Mouse (Mus musculus) liver, embryonic 14.5 days (tissue): Measurements from ENCODE around the gene Rpl35a. TPM values are rescaled to one million over a fixed set of nuclear protein-coding genes. Genes with fewer than 3 reads are reported as not detected.

Experiments used
- ATAC-seq: fragments of 200-750 bp; cut with Nextera tagmentation; 2 replicates; pipeline ENCODE4 v1.8.0; 2017; ENCODE audit warnings: moderate number of reproducible peaks, mild to moderate bottlenecking, moderate library complexity; ENCODE audit not compliant: insufficient read depth
- DNase-seq, 3 experiments: peaks; one replicate each; pipeline ENCODE4 v3.0.0-alpha.2; 2012 to 2013; ENCODE audit warnings: low read depth in 3 of 3, low spot score in 3 of 3
- H3K27ac ChIP-seq: fragments of 300-500 bp; sonication (generic); 2 replicates; pipeline ENCODE4 v1.5.1; 2014; ENCODE audit warnings: moderate library complexity, mild to moderate bottlenecking, control low read depth, inconsistent platforms
- H3K27me3 ChIP-seq: fragments of 300-500 bp; sonication (generic); 2 replicates; pipeline ENCODE4 v1.6.1; 2014; ENCODE audit warnings: mild to moderate bottlenecking, low read length, moderate library complexity; ENCODE audit not compliant: control insufficient read depth, insufficient read depth
- H3K36me3 ChIP-seq: fragments of 300-500 bp; sonication (generic); replicated peaks from 2 replicates; pipeline ENCODE4 v1.6.1; 2014; ENCODE audit warnings: low read depth; ENCODE audit not compliant: control insufficient read depth, insufficient read depth
- H3K4me1 ChIP-seq, 2 experiments: fragments of 200-500 bp in 1 of 2; fragments of 300-500 bp in 1 of 2; sonication (generic) in 1 of 2; replicated peaks; 2 replicates each; pipeline ENCODE4 v1.6.1; 2012 to 2014; ENCODE audit warnings: antibody characterized with exemption in 1 of 2, inconsistent platforms in 1 of 2, low read length in 1 of 2; ENCODE audit not compliant: control insufficient read depth in 2 of 2, insufficient read depth in 2 of 2
- H3K4me2 ChIP-seq: fragments of 300-500 bp; sonication (generic); 2 replicates; pipeline ENCODE4 v1.6.1; 2014; ENCODE audit warnings: low read depth, mild to moderate bottlenecking, control low read depth, moderate library complexity
- H3K4me3 ChIP-seq, 2 experiments: fragments of 200-500 bp in 1 of 2; fragments of 300-500 bp in 1 of 2; sonication (generic) in 1 of 2; 2 replicates each; pipeline ENCODE4 v1.5.1; 2012 to 2014; ENCODE audit warnings: low read depth in 2 of 2, low read length in 2 of 2, mild to moderate bottlenecking in 2 of 2, control low read depth in 1 of 2, inconsistent platforms in 1 of 2, moderate library complexity in 1 of 2; ENCODE audit not compliant: insufficient read depth in 1 of 2
- H3K9ac ChIP-seq: fragments of 300-500 bp; sonication (generic); replicated peaks from 2 replicates; pipeline ENCODE4 v1.6.1; 2014; ENCODE audit warnings: mild to moderate bottlenecking, control low read depth, moderate library complexity
- H3K9me3 ChIP-seq: fragments of 300-500 bp; sonication (generic); 2 replicates; pipeline ENCODE4 v1.6.1; 2016; ENCODE audit warnings: low read length, mixed read lengths; ENCODE audit not compliant: control insufficient read depth
- CTCF ChIP-seq: IDR thresholded peaks from 2 replicates; pipeline ENCODE4 v1.5.1; 2016; ENCODE audit warnings: antibody characterized with exemption, low read depth, control low read depth
- EP300 ChIP-seq: IDR thresholded peaks from 2 replicates; pipeline ENCODE4 v1.6.1; 2016; ENCODE audit warnings: antibody characterized with exemption, low read depth
- WGBS: fragments of 180-500 bp; shearing (Covaris S2); extraction: QIAGEN DNeasy Blood & Tissue Kit; methylation state at CpG from one replicate; pipeline ENCODE4 v1.1.7; 2014; ENCODE audit not compliant: insufficient replicate concordance; 5-methylcytosine and 5-hydroxymethylcytosine counted together
- polyA plus RNA-seq, 2 experiments: library from polyadenylated mRNA; depleted of rRNA in 1 of 2; stranded (reverse) in 1 of 2; unstranded in 1 of 2; fragments of >200 nt; fragmentation: Nextera tagmentation in 1 of 2; extraction: Ambion mirVana in 1 of 2; gene quantifications; 2 replicates each; pipeline versions ENCODE4 v1.2.1 to v1.2.3; 2012 to 2014

The Rpl35a gene
- polyA plus RNA-seq (2012; rRNA removed) = 617 and 863 TPM in 2 replicates
- 752 and 811 TPM in 2 replicates for polyA plus RNA-seq (2014; fragmentation: Nextera tagmentation; extraction: Ambion mirVana)

DNA sequence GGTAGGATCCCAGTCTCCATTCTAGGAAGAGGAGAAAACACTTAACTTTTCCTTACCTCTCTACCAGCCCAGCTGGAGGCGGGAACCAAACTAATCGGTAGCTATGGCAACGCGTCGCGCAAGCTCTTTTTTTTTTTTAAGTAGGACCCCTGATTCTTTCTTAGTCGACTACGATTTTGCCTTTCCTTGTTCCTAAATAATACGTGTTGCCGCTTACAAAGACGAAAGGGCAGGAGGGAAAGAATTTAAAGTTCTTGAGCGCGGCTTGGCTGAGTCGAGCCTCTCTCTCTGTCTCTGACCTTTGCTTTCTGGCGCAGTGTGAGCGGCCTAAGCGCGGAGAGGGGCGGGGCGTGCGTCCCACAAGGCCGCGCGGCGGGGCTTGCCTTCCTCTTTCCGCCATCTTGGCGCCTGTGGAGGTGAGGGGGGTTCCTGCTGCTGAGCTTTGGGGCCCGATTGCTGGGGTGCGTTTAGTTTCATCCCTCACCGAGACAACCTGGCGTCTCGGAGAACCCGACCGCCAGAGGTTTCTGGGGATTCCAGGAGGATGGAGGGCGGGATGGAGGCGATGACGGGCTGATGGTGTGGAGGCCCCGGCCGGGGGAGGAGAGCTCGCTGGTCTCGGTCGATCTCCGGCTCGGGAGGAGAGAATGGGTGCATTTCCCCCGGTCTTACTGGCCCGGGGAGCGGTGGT lies at the start of gene Rpl35a, which contains the start of gene Iqcg:
TSS of gene Rpl35a (plus strand) at position 359 of the 691 bp plus-strand sequence.
TSS of gene Iqcg (minus strand) at position 124 of the 691 bp plus-strand sequence.
- Histone ChIP-seq H3K4me2 (peak within 1 kb of the TSS; percentile 88), H3K36me3 (peaks cover 30% of the 10 kb centered on the region), H3K27me3 (no peaks in the 10 kb centered on the region), H3K27ac (peak within 1 kb of the TSS; percentile 73), H3K9ac (peak within 1 kb of the TSS; percentile 96), H3K9me3 (no peaks in the 10 kb centered on the region), H3K4me1 (peaks cover 5 to 16% of the 10 kb centered on the region in 2 experiments), H3K4me3 (peak within 1 kb of the TSS; percentile 82 to 94)
- DNase-seq (peak; percentile 74 to 82 (median 75)), ATAC-seq (peak; percentile 88)
- under 1% methylated on average over 47 of the region's 47 CpGs for WGBS
- no peak for TF ChIP-seq CTCF
- peak; percentile 43 for TF ChIP-seq EP300

- ATAC-seq (no peak), DNase-seq (no peak)
- TF ChIP-seq CTCF (no peak), EP300 (no peak)
- Histone ChIP-seq H3K4me3 (no peak overlapping the region), H3K27ac (no peak overlapping the region), H3K36me3 (peaks cover 5% of the 10 kb centered on the region), H3K27me3 (no peaks in the 10 kb centered on the region), H3K9me3 (no peaks in the 10 kb centered on the region), H3K4me1 (no peaks in the 10 kb centered on the region), H3K4me2 (no peak overlapping the region), H3K9ac (no peak overlapping the region)
- WGBS = 82% methylated on average over 7 of the region's 7 CpGs
Measured at GRCm38 (mm10) chr16:33006888-33007287, 49.4 kb upstream of the Rpl35a start.

GRCm38 (mm10) chr16:33007436-33007835 lies 48.8 kb upstream of the Rpl35a start:
- Histone ChIP-seq H3K9me3 (no peaks in the 10 kb centered on the region), H3K4me3 (no peak overlapping the region), H3K27me3 (no peaks in the 10 kb centered on the region), H3K9ac (no peak overlapping the region), H3K27ac (no peak overlapping the region), H3K4me1 (no peaks in the 10 kb centered on the region), H3K4me2 (no peak overlapping the region), H3K36me3 (peaks cover 5% of the 10 kb centered on the region)
- WGBS = 81% methylated on average over 7 of the region's 7 CpGs
- DNase-seq (no peak), ATAC-seq (no peak)
- no peak for TF ChIP-seq CTCF
- no peak for TF ChIP-seq EP300

DNA sequence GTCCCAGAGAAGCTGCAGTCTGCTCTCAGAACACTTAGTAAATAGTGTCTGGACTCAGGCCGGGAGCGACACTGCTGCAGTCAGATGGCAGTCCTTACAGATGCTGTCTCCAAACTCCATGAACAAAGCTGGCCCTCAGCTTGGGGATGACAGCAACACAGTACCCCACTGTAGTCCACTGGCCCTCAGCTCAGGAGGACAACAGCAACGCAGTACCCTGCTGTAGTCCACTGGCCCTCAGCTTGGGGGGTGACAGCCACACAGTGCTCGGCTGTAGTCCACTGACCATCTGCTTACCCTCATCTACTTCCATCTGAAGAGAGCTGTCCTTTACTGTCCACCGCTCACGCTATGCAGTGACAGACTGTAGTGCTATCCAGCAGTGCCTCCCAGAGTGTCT lies 46.1 kb upstream of the Rpl35a start:
- Histone ChIP-seq H3K9ac (no peak overlapping the region), H3K4me3 (no peak overlapping the region), H3K36me3 (peaks cover 12% of the 10 kb centered on the region), H3K9me3 (no peaks in the 10 kb centered on the region), H3K4me1 (no peaks in the 10 kb centered on the region), H3K27me3 (no peaks in the 10 kb centered on the region), H3K4me2 (no peak overlapping the region), H3K27ac (no peak overlapping the region)
- WGBS = 92% methylated on average over 6 of the region's 6 CpGs
- TF ChIP-seq EP300 (no peak), CTCF (no peak)
- no peak for DNase-seq
- no peak for ATAC-seq

DNA sequence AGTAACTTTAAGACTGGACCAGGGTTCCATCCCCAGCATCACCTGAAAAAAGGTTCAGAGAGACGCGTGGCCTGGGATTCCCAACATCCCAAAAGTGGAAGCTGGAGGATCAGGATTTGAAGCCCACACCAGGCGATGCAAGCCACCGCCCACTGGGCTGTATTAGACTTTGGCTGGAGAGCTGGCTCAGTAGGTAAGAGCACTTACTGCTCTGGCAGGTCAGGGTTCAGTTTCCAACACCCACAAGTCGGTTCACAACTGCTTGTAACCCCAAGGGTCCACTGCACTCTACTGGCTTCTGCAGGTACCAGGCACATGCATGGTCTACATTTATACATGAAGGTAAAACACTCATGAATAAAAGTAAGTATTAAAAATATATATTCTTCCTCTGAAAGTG lies 42.5 kb upstream of the Rpl35a start:
- peaks cover 7% of the 10 kb centered on the region; the same call in 1 of the 2 replicates for H3K36me3 ChIP-seq
- DNase-seq (no peak), ATAC-seq (no peak)
- 71% methylated on average over 5 of the region's 5 CpGs for WGBS
- no peaks in the 10 kb centered on the region for H3K4me1 ChIP-seq
- TF ChIP-seq EP300 (no peak), CTCF (no peak)
- no peak overlapping the region for H3K27ac ChIP-seq
- H3K9ac ChIP-seq = no peak overlapping the region
- no peak overlapping the region for H3K4me3 ChIP-seq
- no peak overlapping the region for H3K4me2 ChIP-seq
- H3K27me3 ChIP-seq = no peaks in the 10 kb centered on the region
- no peaks in the 10 kb centered on the region for H3K9me3 ChIP-seq
